Mouse (Mus musculus) brain, embryonic 14.5 days (tissue): ENCODE data around the gene Gm5269. TPM values are rescaled to one million over a fixed set of nuclear protein-coding genes. Genes with fewer than 3 reads are reported as not detected.

Experiments used
- DNase-seq: peaks from one replicate; pipeline ENCODE4 v3.0.0-alpha.2; 2011; ENCODE audit warnings: low read depth
- CTCF ChIP-seq: fragments of 200-500 bp; IDR thresholded peaks from 2 replicates; pipeline ENCODE4 v1.5.1; 2012; ENCODE audit warnings: inconsistent platforms, mild to moderate bottlenecking, moderate library complexity, borderline replicate concordance; ENCODE audit not compliant: insufficient read depth, insufficient read length; ENCODE audit errors: extremely low read depth
- POLR2A ChIP-seq: fragments of 200-500 bp; IDR thresholded peaks from 2 replicates; pipeline ENCODE4 v1.6.1; 2012; ENCODE audit warnings: mild to moderate bottlenecking, inconsistent platforms, borderline replicate concordance; ENCODE audit not compliant: poor library complexity, insufficient read depth, insufficient read length, severe bottlenecking; ENCODE audit errors: extremely low read depth
- polyA plus RNA-seq: library from polyadenylated mRNA; depleted of rRNA; stranded (reverse); fragments of >200 nt; gene quantifications from 2 replicates; pipeline ENCODE4 v1.2.3, GENCODE M21; 2012; rRNA removed

Gm5269 gene
- polyA plus RNA-seq, 1 experiment = not detected

- no peak for TF ChIP-seq POLR2A
- TF ChIP-seq CTCF = no peak
- no peak for DNase-seq
Measured at GRCm38 (mm10) chr1:45845466-45845865, 44.6 kb downstream of the Gm5269 start.

Other genes with a start within 250 kb of the Gm5269 start
- gene Wdr75, start 95.1 kb downstream of the Gm5269 start, polyA plus RNA-seq = 52.7 and 55.1 TPM in 2 replicates
- 10.3 and 17.5 TPM in 2 replicates for gene Slc40a1, start 36.2 kb upstream of the Gm5269 start, polyA plus RNA-seq
- gene Dnah7b, start 176.0 kb upstream of the Gm5269 start, polyA plus RNA-seq = 10.1 and 13.3 TPM in 2 replicates